Mouse (Mus musculus): Measurements from ENCODE around the gene Fam47e.

GRCm38 (mm10) chr5:92554443-92554842, 426 bp upstream of the Fam47e start:
- TF ChIP-seq POLR2A (IDR thresholded peaks at IDR 0.05; ENCODE audit: low read depth, low read length) (no peak), ZC3H11A (IDR thresholded peaks at IDR 0.05; ENCODE audit: low read depth, low read length) (no peak), JUND (conservative IDR thresholded peaks at IDR 0.05; ENCODE audit: low read depth, low read length) (no peak), CTCF (conservative IDR thresholded peaks at IDR 0.05 in 1 of 2, IDR thresholded peaks at IDR 0.05 in 1 of 2; ENCODE audit: low read depth in 2 of 2, low read length in 2 of 2) (no peak)
